ENCODE assay signal across 10 mouse cellular contexts in the genomic region with DNA sequence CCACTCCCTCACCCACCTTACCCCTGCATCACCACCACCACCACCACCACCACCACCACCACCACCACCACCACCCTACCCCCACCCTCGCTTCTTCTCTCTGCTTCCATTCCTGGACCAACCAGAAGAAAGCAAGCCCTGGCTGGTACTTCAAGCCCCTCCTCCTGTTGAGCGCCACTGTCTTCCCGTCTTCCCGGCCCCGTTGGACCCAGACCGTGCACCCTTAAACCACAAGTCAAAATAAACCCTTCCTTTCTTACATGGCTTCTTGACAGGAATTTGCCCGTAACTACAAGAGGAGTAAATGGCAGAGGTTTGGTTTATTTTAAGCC. TPM values are rescaled to one million over a fixed set of nuclear protein-coding genes. Genes with fewer than 3 reads are reported as not detected.
A peak's percentile ranks its signal among the peaks of the same experiment; 100 is the strongest.
DNase-seq lines count a peak whose midpoint lies in the region; ATAC-seq and TF ChIP-seq lines count a peak whose summit lies in the region.
"Had no signal": no experiment of that assay in that cellular context is flagged by ENCODE, and none has a peak within 500 bp of the region (broad histone marks: within the 10 kb centered on the region; RNA-seq: fewer than 3 reads in every experiment).

No protein-coding gene starts in this region.

- no peaks in the 10 kb centered on the region for H3K27me3 ChIP-seq in heart, embryonic 14.5 days (ENCODE audit: control insufficient read depth, insufficient read depth, low read length)
- no peaks in the 10 kb centered on the region for H3K27me3 ChIP-seq in midbrain, embryonic 10.5 days (ENCODE audit: low read depth, poor library complexity, severe bottlenecking)
- H3K27me3 ChIP-seq in midbrain, embryonic 13.5 days = no peaks in the 10 kb centered on the region
- H3K27me3 ChIP-seq in intestine, embryonic 16.5 days (replicated peaks; ENCODE audit: control insufficient read depth, insufficient read depth, low read length) = no peaks in the 10 kb centered on the region
- no peaks in the 10 kb centered on the region for H3K27me3 ChIP-seq in stomach, postnatal 0 days (ENCODE audit: control insufficient read depth, insufficient read depth, low read length)
- H3K27me3 ChIP-seq: embryonic facial prominence, embryonic 12.5 days had no signal

- no peak for TF ChIP-seq EP300 in stomach, postnatal 0 days (optimal IDR thresholded peaks at IDR 0.05)

- no peak overlapping the region for H3K4me3 ChIP-seq in heart, embryonic 14.5 days (ENCODE audit: control insufficient read depth in 1 of 2, insufficient read depth in 1 of 2, low read depth in 1 of 2, low read length in 2 of 2)
- H3K4me3 ChIP-seq in midbrain, embryonic 10.5 days = peak overlapping the region; percentile 18
- H3K4me3 ChIP-seq in midbrain, embryonic 13.5 days (replicated peaks) = no peak overlapping the region
- H3K4me3 ChIP-seq in intestine, embryonic 16.5 days (ENCODE audit: low read length) = no peak overlapping the region
- H3K4me3 ChIP-seq in stomach, postnatal 0 days (ENCODE audit: low read depth, low read length) = no peak overlapping the region
- H3K4me3 ChIP-seq: embryonic facial prominence, embryonic 12.5 days had no signal

- H3K4me2 ChIP-seq in heart, embryonic 14.5 days (ENCODE audit: low read length) = peak overlapping the region; percentile 52
- no peak overlapping the region for H3K4me2 ChIP-seq in midbrain, embryonic 13.5 days (replicated peaks)
- peak overlapping the region; percentile 43; the same call in 1 of the 2 replicates for H3K4me2 ChIP-seq in intestine, embryonic 16.5 days (ENCODE audit: low read depth, low read length)
- no peak overlapping the region for H3K4me2 ChIP-seq in stomach, postnatal 0 days (replicated peaks; ENCODE audit: low read depth)

- H3K36me3 ChIP-seq in heart, embryonic 14.5 days (ENCODE audit: control insufficient read depth, insufficient read depth, low read length) = no peaks in the 10 kb centered on the region
- no peaks in the 10 kb centered on the region for H3K36me3 ChIP-seq in midbrain, embryonic 10.5 days
- no peaks in the 10 kb centered on the region for H3K36me3 ChIP-seq in midbrain, embryonic 13.5 days
- H3K36me3 ChIP-seq in intestine, embryonic 16.5 days (ENCODE audit: control insufficient read depth, insufficient read depth, low read length) = no peaks in the 10 kb centered on the region
- no peaks in the 10 kb centered on the region for H3K36me3 ChIP-seq in stomach, postnatal 0 days (ENCODE audit: control insufficient read depth, insufficient read depth, low read length)
- H3K36me3 ChIP-seq: embryonic facial prominence, embryonic 12.5 days had no signal

- no peak for TF ChIP-seq CTCF in stomach, postnatal 0 days (IDR thresholded peaks at IDR 0.05; ENCODE audit: low read depth)

- no peak for DNase-seq in heart, adult 8-10 months (ENCODE audit: low spot score)
- no peak for DNase-seq in midbrain, embryonic 10.5 days (ENCODE audit: low spot score)
- DNase-seq in stomach, postnatal 0 days (ENCODE audit: low spot score) = no peak
- no peak for DNase-seq in thymus, postnatal 36 days
- DNase-seq: cerebellum, adult 9-10 months had no signal

- peaks cover 6% of the 10 kb centered on the region for H3K9me3 ChIP-seq in heart, embryonic 14.5 days (ENCODE audit: control insufficient read depth, low read length)
- H3K9me3 ChIP-seq in midbrain, embryonic 10.5 days (replicated peaks) = peaks cover 13% of the 10 kb centered on the region
- H3K9me3 ChIP-seq in midbrain, embryonic 13.5 days = 0 out of 2 replicates have a peak, but pooled peaks cover 2% of the 10 kb centered on the region
- no peaks in the 10 kb centered on the region for H3K9me3 ChIP-seq in intestine, embryonic 16.5 days (ENCODE audit: control insufficient read depth, low read length)
- no peaks in the 10 kb centered on the region for H3K9me3 ChIP-seq in stomach, postnatal 0 days (ENCODE audit: control insufficient read depth, low read length)
- H3K9me3 ChIP-seq: embryonic facial prominence, embryonic 12.5 days had no signal

- no peak overlapping the region for H3K9ac ChIP-seq in heart, embryonic 14.5 days (ENCODE audit: low read length)
- H3K9ac ChIP-seq in midbrain, embryonic 13.5 days (replicated peaks) = no peak overlapping the region
- H3K9ac ChIP-seq in intestine, embryonic 16.5 days (ENCODE audit: low read depth, low read length) = no peak overlapping the region
- no peak overlapping the region for H3K9ac ChIP-seq in stomach, postnatal 0 days (ENCODE audit: low read length)
- H3K9ac ChIP-seq: embryonic facial prominence, embryonic 12.5 days had no signal

- no peaks in the 10 kb centered on the region for H3K4me1 ChIP-seq in heart, embryonic 14.5 days (ENCODE audit: control insufficient read depth in 2 of 2, insufficient read depth in 2 of 2, low read length in 2 of 2)
- H3K4me1 ChIP-seq in midbrain, embryonic 10.5 days = peaks cover 7% of the 10 kb centered on the region; the same call in 1 of the 2 replicates
- no peaks in the 10 kb centered on the region for H3K4me1 ChIP-seq in midbrain, embryonic 13.5 days (replicated peaks)
- no peaks in the 10 kb centered on the region for H3K4me1 ChIP-seq in intestine, embryonic 16.5 days (ENCODE audit: control insufficient read depth, insufficient read depth, low read length)
- no peaks in the 10 kb centered on the region for H3K4me1 ChIP-seq in stomach, postnatal 0 days (replicated peaks; ENCODE audit: control insufficient read depth, insufficient read depth)
- H3K4me1 ChIP-seq: embryonic facial prominence, embryonic 12.5 days had no signal

- no peak; the same call in 1 of the 2 replicates for ATAC-seq in heart, embryonic 14.5 days (ENCODE audit: insufficient number of reproducible peaks, insufficient read depth, low FRiP score, low read depth)
- no peak for ATAC-seq in midbrain, embryonic 13.5 days
- ATAC-seq in intestine, embryonic 16.5 days = peak; percentile 21; the same call in 1 of the 2 replicates
- ATAC-seq in stomach, postnatal 0 days (ENCODE audit: low FRiP score, low TSS enrichment) = peak; percentile 15; the same call in 1 of the 2 replicates
- no peak for ATAC-seq in inflammation-experienced regulatory T-cells, adult 6 months

- 70% methylated on average over 6 of the region's 7 CpGs for WGBS in heart, embryonic 14.5 days
- 75% methylated on average over 7 of the region's 7 CpGs for WGBS in midbrain, embryonic 10.5 days
- WGBS in midbrain, embryonic 13.5 days = 87% methylated on average over 7 of the region's 7 CpGs
- WGBS in intestine, embryonic 16.5 days = 71% methylated on average over 7 of the region's 7 CpGs
- 75% methylated on average over 6 of the region's 7 CpGs for WGBS in stomach, postnatal 0 days

- H3K27ac ChIP-seq in heart, embryonic 14.5 days (replicated peaks in 1 of 2; ENCODE audit: control insufficient read depth in 1 of 2, insufficient read depth in 1 of 2, low read depth in 2 of 2, low read length in 2 of 2) = no peak overlapping the region
- no peak overlapping the region; the same call in 1 of the 2 replicates for H3K27ac ChIP-seq in midbrain, embryonic 10.5 days (replicated peaks)
- H3K27ac ChIP-seq in midbrain, embryonic 13.5 days = no peak overlapping the region
- H3K27ac ChIP-seq in intestine, embryonic 16.5 days (ENCODE audit: low read length) = no peak overlapping the region
- no peak overlapping the region for H3K27ac ChIP-seq in stomach, postnatal 0 days (replicated peaks)
- H3K27ac ChIP-seq: embryonic facial prominence, embryonic 12.5 days had no signal

RNA-seq across cellular contexts. Expression of a gene that starts 28.1 kb away (rescaled TPM):
- 37.1 and 39.8 TPM in 2 replicates for polyA plus RNA-seq in heart, embryonic 14.5 days (2014; fragmentation: Nextera tagmentation; extraction: Ambion mirVana)
- 1 to 10 TPM; 6.9 to 9.5 (median 8.2) TPM for total RNA-seq in heart, adult 8-10 months (2022)
- polyA plus RNA-seq in midbrain, embryonic 10.5 days (2016; fragmentation: Nextera tagmentation; extraction: Ambion mirVana) = 109 and 110 TPM in 2 replicates
- polyA plus RNA-seq in midbrain, embryonic 13.5 days (2015; fragmentation: Nextera tagmentation; extraction: Ambion mirVana) = 50.9 and 55.9 TPM in 2 replicates
- polyA plus RNA-seq in intestine, embryonic 16.5 days (2015; fragmentation: Nextera tagmentation; extraction: Ambion mirVana) = 52.7 and 61.2 TPM in 2 replicates
- polyA plus RNA-seq in stomach, postnatal 0 days (2015; fragmentation: Nextera tagmentation; extraction: Ambion mirVana) = 23.9 and 26.7 TPM in 2 replicates
- 100 to 1,000 TPM; 124 to 151 (median 151) TPM for polyA plus RNA-seq in inflammation-experienced regulatory T-cells, adult 6 months (2017; shearing (Covaris generic))

Comparison
In these comparisons a context has a peak if more than half of its experiments do, and no peak if none do; other contexts are left out.
1. ATAC-seq: peak in intestine, embryonic 16.5 days (single experiment) and stomach, postnatal 0 days (single experiment); none in heart, embryonic 14.5 days (single experiment), midbrain, embryonic 13.5 days (single experiment) and inflammation-experienced regulatory T-cells, adult 6 months (single experiment).
2. H3K4me2 ChIP-seq: peak in heart, embryonic 14.5 days (single experiment) and intestine, embryonic 16.5 days (single experiment); none in midbrain, embryonic 13.5 days (single experiment) and stomach, postnatal 0 days (single experiment).